Mouse (Mus musculus): ENCODE results near the gene Smco3.

The Smco3 gene

DNA sequence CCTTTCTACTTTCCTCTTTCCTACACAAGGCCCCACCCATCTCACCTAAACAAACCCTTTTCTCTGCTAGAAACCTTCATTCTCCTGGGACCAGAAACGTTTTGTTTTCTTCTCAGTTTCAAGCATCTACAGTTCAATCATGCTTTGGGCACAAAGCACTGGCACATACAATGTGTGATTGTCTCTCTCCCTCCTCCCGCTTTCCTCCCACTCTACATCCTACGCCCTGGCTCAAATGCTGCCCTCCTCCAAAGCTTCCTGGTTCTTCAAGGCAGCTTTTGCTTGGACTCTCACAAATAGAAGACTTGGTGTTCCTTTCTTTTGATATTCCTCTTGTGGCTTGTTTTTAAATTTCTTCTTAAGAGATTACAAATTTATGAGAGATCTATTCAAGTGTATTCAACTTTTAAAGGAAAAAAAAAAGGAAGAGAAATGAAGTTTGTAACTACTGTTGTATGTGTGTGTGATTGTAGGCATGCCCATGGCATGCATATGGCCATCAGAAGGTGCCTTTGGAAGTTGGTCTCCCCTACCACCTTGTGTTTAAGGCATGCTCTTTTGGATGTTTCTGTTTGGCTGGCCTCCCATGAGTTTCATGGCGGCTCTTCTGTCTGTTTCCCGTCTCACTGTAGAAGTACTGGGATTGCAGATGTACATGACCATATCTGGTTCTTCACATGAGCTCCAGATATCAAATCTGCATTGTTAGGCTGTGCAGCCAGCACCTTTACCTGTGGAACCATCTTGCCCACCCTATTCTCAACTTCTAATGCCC, 10.6 kb upstream of the Smco3 start:
- DNase-seq: no peak

DNA sequence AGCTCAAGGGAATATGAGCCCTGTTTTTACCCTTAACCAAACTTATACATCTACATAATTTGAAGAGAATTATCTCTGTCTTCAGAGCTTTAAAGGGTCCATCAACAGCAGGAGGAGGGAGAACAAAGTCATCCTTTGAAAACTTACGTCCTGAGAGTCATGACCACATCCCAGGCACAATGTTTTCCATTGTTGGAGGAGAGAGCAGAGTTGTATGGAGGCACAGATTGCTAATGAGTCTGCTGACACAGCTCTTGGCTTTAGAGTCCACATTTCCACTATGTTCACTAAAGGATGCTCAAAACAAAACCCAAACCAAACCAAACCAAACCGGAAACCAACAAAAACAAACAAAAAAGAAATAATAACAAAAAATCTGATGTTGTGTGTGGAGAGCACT, 9.7 kb upstream of the Smco3 start:
- no peak for DNase-seq

DNA sequence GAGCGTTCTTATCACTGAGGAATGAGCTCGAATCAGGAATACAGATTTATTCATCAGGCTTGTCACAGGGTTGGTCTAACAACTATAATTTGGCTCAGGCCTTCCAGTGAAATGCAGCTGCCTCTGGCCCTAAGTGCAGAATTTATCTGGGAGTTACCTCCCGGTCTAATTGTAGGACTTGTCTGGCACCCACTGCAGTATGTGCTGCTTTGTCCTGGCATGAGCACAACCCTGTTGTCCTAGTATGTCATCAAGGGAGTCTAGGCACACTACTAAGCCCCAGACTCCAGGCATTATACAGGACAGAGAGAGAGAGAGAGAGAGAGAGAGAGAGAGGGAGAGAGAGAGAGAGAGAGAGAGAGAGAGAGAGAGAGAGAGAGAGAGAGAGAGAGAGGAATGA, 2.1 kb upstream of the Smco3 start:
- no peak for DNase-seq

DNA sequence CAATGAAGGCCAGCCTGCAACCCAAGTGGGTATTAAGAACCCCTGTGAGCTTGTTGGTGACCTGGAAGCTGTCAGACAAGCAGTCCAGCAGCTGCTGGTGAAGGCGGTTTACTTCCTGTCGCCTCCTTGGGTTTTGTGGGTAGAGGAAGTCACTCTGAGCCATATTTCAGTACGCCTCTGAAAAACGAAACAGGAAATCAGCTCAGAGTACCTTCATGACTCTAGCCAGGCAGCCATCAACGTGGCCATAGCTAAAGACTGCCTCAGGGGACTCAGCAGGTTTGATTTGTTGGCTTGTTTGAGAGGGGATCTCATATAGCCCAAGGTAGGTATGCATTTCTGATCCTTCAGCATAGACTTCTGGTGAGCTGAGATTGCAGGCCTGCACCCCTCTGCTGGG, 3.5 kb downstream of the Smco3 start:
- no peak for DNase-seq

DNA sequence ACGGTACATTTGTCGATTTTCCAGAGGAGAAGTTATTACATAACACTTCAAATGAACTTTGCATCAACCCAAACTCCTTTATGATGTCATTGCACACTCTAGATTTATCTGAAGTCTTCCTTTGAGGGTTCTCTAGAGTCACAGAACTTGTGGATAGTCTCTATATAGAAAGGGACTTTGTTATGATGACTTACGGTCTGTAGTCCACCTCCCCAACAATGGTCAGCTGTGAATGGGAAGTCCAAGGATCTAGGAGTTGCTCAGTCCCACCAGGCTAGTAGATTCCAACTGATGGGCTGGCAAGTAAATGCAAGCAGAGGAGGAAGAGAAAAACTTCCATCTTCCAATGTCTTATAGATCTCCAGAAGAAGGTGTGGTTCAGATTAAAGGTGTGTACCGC, 6.6 kb downstream of the Smco3 start:
- peak; percentile 16 for DNase-seq

DNA sequence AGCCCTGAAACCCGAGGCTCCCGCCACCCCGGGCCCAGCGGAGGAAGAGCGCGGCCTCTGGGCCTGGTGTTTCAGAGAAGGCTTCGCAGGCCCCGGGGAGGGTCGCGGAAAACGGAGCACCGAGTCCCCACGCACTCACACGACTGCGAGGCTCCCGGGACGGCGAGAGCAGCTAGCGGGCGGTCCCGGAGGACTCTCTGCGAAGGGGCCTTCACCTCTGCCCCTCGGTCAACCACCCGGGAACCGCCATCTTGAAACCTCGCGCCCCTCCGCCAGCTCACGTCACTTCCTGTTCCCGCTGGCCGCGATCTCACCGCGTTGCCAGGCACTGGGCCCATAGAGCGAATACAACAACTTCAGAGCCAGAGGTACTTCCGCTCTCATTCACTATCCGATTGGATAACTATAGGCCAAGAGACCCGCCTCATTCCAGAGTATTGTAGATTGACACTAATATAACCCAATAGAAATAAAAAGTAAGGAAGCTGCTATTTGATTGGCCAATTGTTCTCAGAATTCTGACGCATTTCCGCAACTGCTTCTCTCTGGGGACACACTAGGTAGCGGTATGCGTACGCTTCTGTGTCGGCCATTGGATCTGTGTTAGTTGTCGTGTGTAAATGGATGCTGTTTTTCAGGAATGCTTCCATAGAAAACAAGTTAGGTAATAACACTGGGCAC, 7.2 kb downstream of the Smco3 start, which contains the start of gene Wbp11:
Gene Wbp11 (minus strand): TSS at position 353 of the 681 bp plus-strand sequence.
- DNase-seq: peak; percentile 93

DNA sequence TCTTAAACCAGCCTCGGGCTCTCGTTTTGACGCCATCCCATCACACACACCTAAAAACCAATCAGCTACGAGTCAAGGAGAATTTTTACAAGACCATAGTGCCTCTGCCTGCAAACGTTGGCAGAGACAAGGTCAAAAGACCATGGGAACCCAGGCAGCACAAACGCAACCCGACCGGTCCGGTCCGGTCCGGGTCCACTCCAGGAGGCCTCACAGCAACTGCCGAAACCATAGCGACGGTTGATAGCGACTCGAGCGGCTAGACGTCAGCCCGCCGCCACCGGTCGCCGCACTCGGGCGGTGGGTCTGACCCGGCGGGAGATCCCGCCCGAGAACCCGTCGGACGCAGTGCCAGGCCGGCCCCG, 7.8 kb downstream of the Smco3 start, which contains the start of gene BC049715:
Gene BC049715 (plus strand): TSS at position 111 of the 365 bp plus-strand sequence.
- DNase-seq: no peak

DNA sequence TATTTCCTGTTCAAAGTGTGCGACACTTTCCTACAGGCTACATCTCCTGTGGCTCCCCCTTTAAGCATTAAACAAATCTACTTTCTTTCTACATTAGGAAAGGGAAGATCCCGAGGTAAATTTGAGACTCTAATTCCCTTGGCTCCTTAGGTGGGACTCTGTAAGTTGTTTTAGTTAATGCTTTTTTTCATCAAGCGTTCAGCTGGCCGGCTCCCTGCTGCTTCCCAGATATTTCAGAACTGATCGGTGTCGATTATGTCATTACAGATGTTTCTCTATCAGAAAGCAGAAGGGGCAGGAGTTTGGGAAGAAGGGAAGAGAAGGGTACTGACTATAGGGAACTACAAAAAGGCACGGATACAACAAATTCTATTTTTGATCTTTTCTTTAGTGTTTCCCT, 8.1 kb downstream of the Smco3 start:
- DNase-seq: no peak

DNA sequence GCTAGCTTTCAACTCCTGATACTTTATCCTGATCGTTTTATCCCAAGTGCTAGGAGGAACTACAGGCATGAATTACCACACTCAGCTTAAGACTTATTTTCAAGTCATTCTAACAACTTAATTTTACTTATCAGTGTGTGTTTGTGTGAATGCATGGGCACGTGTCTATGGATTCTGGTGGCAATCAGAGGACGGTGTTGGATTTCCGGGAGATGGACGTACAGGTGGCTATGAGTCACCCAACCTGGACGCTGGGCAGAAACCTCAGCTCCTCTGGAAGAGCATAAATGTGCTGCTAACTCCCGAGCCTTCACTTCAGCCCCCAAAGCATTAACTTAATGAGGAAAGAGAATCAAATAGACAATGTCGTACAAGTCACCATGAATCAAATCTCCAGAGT, 10.3 kb downstream of the Smco3 start:
- DNase-seq: no peak

DNA sequence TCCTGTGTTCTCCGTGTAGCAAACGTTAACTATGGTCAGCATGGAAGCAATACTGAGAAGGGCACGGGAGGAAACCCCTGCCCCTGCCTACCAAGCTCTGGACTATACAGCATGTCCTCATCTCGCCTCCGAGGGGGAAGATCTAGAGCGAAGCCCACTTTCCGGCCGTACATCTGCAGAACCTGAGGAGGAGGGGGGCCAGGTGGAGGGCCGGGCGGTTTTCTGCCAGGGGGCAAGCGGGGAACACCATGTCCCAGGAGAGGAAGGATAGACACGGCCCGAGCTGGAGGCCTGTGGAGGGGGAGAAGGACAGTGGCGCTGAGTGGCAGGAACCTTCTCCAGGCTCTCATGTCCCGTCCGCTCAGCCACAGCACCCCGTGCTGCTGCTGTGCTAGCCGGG, 14.2 kb downstream of the Smco3 start:
- no peak for DNase-seq

DNA sequence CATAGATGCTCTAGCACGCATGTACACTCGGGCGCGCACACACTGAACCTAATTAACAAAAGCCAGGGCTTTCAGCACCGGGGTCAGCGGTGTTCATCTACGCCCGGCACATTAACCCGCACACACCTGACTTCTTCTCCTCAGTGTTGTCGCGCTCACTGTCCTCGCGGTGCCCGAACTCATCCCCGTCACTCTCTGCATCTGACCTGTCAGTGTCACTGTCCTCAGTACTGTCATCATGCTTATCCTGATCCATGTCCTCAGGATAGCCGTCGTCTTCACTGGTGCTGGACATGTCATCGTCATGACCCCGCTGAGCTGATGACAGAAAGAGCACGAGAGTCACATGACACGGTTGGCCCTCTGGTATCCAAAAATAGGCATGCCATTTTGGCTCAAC, 14.9 kb downstream of the Smco3 start:
- DNase-seq: no peak

DNA sequence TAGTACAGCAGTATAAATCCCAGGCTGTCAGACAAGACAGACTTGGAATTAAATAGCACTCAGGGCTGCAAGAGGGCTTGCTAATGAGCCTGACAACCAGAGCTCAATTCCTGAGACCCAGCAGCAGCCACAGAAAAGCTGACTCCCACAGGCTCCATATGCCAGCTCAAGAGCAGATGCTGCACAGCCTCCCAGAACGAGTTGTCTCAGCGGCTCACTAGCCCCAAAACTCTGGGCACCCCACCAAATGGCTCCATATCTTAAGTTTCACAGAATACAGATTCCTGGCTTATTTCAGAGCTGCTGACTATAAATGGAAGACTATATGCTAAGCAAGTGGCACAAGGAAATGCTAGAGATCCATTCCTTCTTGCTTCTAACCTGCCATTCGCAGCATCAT, 17.7 kb downstream of the Smco3 start:
- DNase-seq: no peak

DNA sequence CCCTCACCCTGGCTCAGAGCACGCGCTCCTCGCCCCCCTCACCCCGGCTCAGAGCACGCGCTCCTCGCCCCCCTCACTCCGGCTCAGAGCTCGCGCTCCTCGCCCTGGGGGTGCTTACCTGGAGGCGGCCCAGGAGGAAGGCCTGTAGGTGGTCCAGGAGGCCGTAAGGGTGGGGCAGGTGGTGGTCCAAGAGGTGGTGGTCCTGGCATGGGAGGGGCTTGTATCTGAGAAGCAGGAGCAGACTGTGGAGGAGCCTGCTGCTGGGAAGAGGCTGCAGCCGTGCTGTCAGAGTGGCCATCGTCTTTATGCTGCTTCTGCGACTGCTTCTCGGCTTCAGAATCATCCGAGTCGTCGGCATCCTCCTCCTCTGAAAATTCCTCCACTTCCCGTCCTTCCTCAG, 18.4 kb downstream of the Smco3 start:
- DNase-seq: no peak

DNA sequence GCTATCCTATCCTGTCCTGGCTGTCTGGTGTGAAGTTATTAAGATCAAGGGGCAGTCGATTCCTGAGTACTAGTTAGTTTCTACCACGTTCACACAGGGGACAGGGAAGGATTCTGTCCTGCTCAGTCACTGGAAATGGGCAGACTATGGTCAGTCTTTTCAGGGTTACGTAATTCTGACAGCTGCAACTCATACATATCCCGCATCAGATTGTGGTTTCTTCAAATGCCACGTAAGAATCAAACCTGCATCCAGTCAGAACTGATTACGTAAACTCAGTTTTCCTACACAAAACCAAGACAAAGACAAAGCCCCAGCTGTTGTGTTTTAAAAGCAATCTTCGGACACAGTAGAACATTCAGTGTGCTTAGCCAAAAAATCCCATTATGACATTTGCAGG, 19.9 kb downstream of the Smco3 start:
- no peak for DNase-seq

DNA sequence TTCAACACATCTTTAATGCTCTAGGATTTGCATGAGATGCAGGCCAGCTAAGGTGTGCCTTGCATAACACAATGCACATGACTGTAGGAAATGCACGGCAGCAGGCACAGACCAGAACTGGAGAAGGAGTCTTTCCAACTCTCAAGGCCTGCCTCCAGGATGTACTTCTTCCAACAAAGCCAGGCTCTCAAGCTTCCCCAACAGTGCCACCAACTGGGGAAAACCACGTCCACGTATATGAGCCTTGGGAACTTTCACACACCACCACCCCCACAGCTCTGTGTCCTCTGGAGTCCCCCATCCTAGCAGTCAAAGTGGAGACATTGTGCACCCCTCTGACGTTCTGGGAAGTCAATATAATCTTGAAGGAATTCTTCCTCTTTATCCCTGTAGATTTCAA, 22.1 kb downstream of the Smco3 start:
- DNase-seq: no peak

DNA sequence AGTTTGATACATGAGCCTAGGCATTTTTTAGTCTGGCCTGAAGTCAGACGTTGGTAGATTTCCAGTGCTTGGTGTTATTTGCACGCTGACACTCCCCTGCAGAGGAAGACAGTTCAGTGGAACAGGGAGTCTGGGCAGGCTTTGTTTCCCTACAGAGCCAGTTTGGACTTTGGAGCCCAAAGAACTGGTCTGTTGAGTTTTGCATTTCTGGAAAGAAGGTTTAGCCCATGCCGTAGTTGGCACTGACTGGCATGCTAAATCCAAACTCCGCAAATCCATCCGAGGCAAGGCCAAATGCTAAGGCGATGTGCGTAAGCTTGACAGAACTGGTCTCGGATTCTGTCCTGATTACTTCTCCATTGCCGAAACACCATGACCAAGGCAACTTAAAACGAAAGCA, 24.1 kb downstream of the Smco3 start:
- DNase-seq: no peak

DNA sequence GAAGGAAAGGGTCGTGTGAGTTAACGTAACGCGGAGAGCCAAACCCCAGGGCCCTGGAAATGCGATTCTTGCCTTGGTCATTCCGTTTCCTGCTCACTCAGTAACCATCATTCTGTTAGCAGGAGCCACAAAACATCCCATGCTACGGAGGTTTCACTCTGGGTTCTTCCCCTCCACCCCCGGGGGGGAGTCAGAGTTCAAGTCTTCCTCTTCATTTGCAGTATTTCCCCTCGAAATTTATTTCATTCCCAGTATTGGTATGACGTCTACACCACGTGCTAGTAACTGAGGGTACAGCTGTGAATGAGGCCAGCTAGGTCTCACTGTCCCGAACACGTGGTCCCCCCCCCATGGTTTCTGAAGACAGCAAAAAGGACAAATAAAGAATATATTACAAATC, 25.6 kb downstream of the Smco3 start:
- no peak for DNase-seq

DNA sequence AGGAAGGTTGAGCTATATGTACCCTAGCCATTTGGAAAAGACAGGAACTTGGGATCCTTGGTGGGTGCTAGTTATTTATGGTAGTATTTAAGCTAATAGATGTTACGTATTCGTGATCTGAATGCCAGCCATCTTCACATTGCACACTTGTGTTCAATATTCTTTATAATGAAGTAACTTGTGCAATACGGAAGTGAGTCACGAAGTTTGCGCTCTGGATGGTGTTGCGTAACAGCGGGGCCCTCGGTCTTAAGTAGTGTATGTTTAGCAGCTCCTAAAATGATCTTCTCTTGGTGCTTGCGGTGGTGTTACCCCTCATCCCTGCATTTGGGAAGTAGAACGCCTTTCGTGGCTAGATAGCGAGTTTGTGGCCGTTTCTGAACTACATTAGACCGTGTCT, 26.2 kb downstream of the Smco3 start:
- no peak for DNase-seq

DNA sequence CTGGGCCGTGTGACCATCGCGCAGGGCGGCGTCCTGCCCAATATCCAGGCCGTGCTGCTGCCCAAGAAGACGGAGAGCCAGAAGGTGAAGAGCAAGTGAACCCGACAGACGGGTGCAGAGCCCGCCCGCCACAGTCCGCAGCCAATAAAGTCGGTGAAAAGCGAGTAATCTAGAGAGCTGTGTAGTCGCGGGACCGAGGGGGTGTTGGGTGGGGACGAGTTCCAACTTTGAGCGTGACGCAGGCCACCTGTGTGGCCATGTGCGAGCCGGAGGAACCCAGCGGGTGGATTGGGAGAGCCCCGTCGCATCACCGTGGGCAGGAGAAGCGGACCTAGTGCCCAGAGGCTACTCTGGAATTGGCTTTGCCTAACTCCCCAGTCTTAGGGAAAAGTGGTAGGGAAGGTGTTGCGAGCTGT, 26.6 kb downstream of the Smco3 start:
- no peak for DNase-seq

DNA sequence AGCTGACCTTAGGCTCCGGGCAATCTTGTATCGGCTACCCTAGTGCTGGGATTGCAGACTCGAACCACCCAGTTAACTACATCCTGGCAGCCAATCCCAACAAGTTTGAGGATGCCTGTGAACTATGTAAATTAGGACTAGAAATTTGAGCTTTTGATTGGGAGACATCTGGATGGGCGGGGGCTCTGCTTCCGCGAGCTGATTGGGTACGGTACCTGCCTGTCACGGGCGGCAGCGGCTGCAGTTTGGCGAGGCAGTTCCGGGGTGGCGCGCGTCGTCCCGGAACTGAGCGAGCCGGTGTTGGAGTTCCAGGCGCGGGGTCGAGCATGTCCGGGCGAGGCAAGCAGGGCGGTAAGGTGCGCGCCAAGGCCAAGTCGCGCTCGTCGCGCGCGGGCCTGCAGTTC, 27.2 kb downstream of the Smco3 start, which contains the start of gene H2afj:
Gene H2afj (plus strand): TSS at position 231 of the 404 bp plus-strand sequence.
- DNase-seq: peak; percentile 98

DNA sequence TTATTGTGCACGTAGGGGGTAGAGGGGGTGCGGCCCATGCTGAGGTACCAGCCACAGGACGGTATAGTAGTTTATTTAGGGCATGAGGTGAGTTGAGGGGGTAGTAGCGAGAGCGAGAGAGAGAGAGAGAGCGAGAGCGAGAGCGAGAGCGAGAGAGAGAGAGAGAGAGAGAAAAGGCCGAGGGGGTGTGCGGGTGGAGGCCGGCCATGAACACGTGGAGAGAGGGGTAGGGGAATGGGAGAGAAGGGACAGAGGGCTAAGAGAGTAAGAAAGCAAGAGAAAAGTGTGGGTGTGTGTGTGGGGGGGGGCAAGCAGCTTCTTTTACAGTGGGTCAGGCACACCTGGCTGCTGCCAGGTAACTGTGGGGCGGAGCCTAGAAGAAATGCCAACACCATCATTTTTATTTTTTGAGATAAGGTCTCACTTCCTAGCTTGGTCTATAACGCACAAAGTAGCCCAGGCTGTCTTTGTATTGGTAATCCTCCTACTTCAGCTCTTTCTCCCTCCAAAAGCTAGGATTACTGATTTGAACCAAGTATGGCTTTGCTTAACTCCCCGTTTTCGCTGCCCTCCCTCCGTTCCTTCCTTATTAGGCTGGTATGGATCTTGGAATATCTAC, 27.7 kb downstream of the Smco3 start:
- no peak for DNase-seq

DNA sequence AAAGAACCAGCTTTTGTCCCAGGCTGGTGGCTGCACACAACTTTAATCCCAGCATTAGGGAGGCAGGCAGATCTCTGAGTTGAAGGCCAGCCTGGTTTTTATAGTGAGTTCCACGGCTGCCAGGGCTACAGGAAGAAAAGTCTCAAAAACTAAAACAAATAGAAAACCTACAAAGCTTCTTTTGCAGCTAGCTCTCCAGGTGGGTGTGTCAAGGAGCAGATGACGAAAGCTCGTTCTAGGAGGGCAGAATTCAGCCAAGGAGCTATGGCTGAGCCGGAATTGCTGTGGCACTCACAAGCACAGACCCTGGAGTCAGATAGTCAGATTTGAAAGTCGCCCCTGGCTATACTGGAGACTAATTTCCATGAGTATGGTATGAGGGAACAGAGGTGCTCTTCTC, 28.4 kb downstream of the Smco3 start:
- no peak for DNase-seq

DNA sequence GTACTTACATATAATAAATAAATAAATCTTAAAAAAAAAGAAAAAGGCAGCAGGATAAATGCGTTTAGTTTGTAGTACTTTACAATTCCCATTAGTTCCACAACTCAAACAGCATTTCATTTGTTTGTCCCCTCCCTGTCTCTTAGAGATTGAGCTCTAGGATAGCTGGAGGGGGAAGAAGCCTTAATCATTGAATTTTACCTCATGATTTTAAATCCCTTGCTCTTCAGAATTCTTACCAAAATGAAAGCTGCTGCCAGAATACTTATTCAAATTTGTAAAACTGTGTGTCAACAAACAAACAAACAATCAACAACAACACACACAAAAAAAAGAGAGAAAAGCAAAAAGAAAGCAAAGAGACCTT, 29.9 kb downstream of the Smco3 start:
- DNase-seq: no peak

DNA sequence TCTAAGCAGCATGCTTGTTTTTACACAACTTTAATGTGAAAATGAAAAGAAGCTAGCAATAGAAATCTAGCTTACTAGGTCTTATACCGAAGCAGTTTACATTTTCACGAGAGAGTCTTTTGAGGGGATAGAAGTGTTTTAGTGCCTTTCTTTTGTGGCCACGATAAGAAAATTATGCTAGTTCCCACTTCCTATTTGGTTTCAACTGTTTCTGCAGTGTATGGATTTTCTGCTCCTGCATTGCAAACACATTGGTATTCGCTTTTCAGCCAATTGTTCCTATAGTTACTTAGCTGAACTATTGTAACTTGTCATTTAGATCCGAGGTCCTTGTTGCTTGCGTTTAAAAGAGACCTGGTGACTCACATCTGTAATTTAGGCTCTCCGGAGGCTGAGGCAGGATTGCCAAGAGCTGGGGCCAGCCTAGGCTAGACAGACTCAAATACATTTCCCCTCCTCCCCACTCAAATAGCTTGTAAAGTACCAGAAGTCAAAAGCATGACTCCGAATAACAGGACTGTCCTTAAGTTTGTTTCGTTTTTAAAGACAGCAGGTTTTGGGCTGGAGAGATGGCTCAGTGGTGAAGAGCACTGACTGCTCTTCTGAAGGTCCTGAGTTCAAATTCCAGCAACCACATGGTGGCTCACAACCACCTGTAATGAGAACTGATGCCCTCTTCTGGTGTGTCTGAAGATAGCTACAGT, 30.4 kb downstream of the Smco3 start:
- DNase-seq: no peak

Measured in cerebellum, adult 8-10 months (tissue).